Mouse (Mus musculus): ENCODE results near the gene Itga9. TPM values are rescaled to one million over a fixed set of nuclear protein-coding genes. Genes with fewer than 3 reads are reported as not detected.

Itga9 gene
- total RNA-seq, 2 experiments from 2014 or later, result 4.5 to 6.8 TPM

GRCm38 (mm10) chr9:118684343-118684742 is 77.9 kb downstream of the Itga9 start:
- no peak for DNase-seq (ENCODE audit: low spot score in 2 of 2)

- DNase-seq (ENCODE audit: low spot score in 2 of 2), result no peak
Measured at GRCm38 (mm10) chr9:118686166-118686961, 79.9 kb downstream of the Itga9 start.

GRCm38 (mm10) chr9:118688248-118688647 is 81.8 kb downstream of the Itga9 start:
- no peak for DNase-seq (ENCODE audit: low spot score in 2 of 2)

- DNase-seq (ENCODE audit: low spot score in 2 of 2), result no peak
Measured at GRCm38 (mm10) chr9:118688921-118689451, 82.5 kb downstream of the Itga9 start.

GRCm38 (mm10) chr9:118693256-118693655 is 86.8 kb downstream of the Itga9 start:
- peak; percentile 72 to 82 for DNase-seq (ENCODE audit: low spot score in 2 of 2)

- no peak for DNase-seq (ENCODE audit: low spot score in 2 of 2)
Measured at GRCm38 (mm10) chr9:118694420-118694825, 87.9 kb downstream of the Itga9 start.

- DNase-seq (ENCODE audit: low spot score in 2 of 2), result no peak
Measured at GRCm38 (mm10) chr9:118698191-118698590, 91.7 kb downstream of the Itga9 start.

GRCm38 (mm10) chr9:118699716-118700115 is 93.2 kb downstream of the Itga9 start:
- no peak for DNase-seq (ENCODE audit: low spot score in 2 of 2)

GRCm38 (mm10) chr9:118700889-118701288 is 94.4 kb downstream of the Itga9 start:
- no peak for DNase-seq (ENCODE audit: low spot score in 2 of 2)

GRCm38 (mm10) chr9:118701791-118702190 is 95.3 kb downstream of the Itga9 start:
- DNase-seq (ENCODE audit: low spot score in 2 of 2), result no peak

- DNase-seq (ENCODE audit: low spot score in 2 of 2), result no peak
Measured at GRCm38 (mm10) chr9:118703146-118703545, 96.7 kb downstream of the Itga9 start.

GRCm38 (mm10) chr9:118705381-118706074 is 99.0 kb downstream of the Itga9 start:
- DNase-seq (ENCODE audit: low spot score in 2 of 2), result no peak

GRCm38 (mm10) chr9:118706176-118706975 is 99.9 kb downstream of the Itga9 start:
- DNase-seq (ENCODE audit: low spot score in 2 of 2), result no peak

GRCm38 (mm10) chr9:118710625-118711024 is 104.1 kb downstream of the Itga9 start:
- no peak for DNase-seq (ENCODE audit: low spot score in 2 of 2)

- DNase-seq (ENCODE audit: low spot score in 2 of 2), result no peak
Measured at GRCm38 (mm10) chr9:118711749-118712148, 105.3 kb downstream of the Itga9 start.

- DNase-seq (ENCODE audit: low spot score in 2 of 2), result no peak
Measured at GRCm38 (mm10) chr9:118713515-118713914, 107.0 kb downstream of the Itga9 start.

- no peak for DNase-seq (ENCODE audit: low spot score in 2 of 2)
Measured at GRCm38 (mm10) chr9:118714536-118714935, 108.0 kb downstream of the Itga9 start.

GRCm38 (mm10) chr9:118715971-118716628 is 109.6 kb downstream of the Itga9 start:
- no peak for DNase-seq (ENCODE audit: low spot score in 2 of 2)

GRCm38 (mm10) chr9:118717436-118717835 is 110.9 kb downstream of the Itga9 start:
- no peak for DNase-seq (ENCODE audit: low spot score in 2 of 2)

- no peak for DNase-seq (ENCODE audit: low spot score in 2 of 2)
Measured at GRCm38 (mm10) chr9:118718511-118718910, 112.0 kb downstream of the Itga9 start.

GRCm38 (mm10) chr9:118721056-118721455 is 114.6 kb downstream of the Itga9 start:
- no peak for DNase-seq (ENCODE audit: low spot score in 2 of 2)

All from layer of hippocampus, postnatal 10 days (tissue).